Mouse (Mus musculus) kidney, postnatal 0 days (tissue): ENCODE measurements around the gene Ripor2. TPM values are rescaled to one million over a fixed set of nuclear protein-coding genes. Genes with fewer than 3 reads are reported as not detected.

Experiments used
- ATAC-seq: fragments of 200-750 bp; cut with Nextera tagmentation; replicated peaks from 2 replicates; pipeline ENCODE4 v1.8.0; 2017; ENCODE audit warnings: low read depth, moderate number of reproducible peaks, moderate TSS enrichment, moderate library complexity; ENCODE audit not compliant: low FRiP score
- DNase-seq: peaks from one replicate; pipeline ENCODE4 v3.0.0-alpha.2; 2016; ENCODE audit warnings: low spot score
- H3K27ac ChIP-seq: fragments of 300-500 bp; sonication (generic); 2 replicates; pipeline ENCODE4 v1.5.1; 2014; ENCODE audit warnings: mild to moderate bottlenecking
- H3K27me3 ChIP-seq: fragments of 300-500 bp; sonication (generic); 2 replicates; pipeline ENCODE4 v1.6.1; 2014; ENCODE audit warnings: low read length, mixed read lengths; ENCODE audit not compliant: insufficient read depth
- H3K36me3 ChIP-seq: fragments of 300-500 bp; sonication (generic); 2 replicates; pipeline ENCODE4 v1.6.1; 2014; ENCODE audit warnings: low read length, mixed read lengths; ENCODE audit not compliant: insufficient read depth
- H3K4me1 ChIP-seq: fragments of 300-500 bp; sonication (generic); replicated peaks from 2 replicates; pipeline ENCODE4 v1.6.1; 2014; ENCODE audit warnings: antibody characterized with exemption, low read length, mixed read lengths; ENCODE audit not compliant: insufficient read depth
- H3K4me2 ChIP-seq: fragments of 300-500 bp; sonication (generic); 2 replicates; pipeline ENCODE4 v1.6.1; 2014; ENCODE audit warnings: mild to moderate bottlenecking, low read length, moderate library complexity, mixed read lengths
- H3K4me3 ChIP-seq: fragments of 300-500 bp; sonication (generic); replicated peaks from 2 replicates; pipeline ENCODE4 v1.5.1; 2014; ENCODE audit warnings: low read depth, low read length
- H3K9ac ChIP-seq: fragments of 300-500 bp; sonication (generic); 2 replicates; pipeline ENCODE4 v1.6.1; 2014; ENCODE audit warnings: low read depth, low read length
- H3K9me3 ChIP-seq: fragments of 300-500 bp; sonication (generic); replicated peaks from 2 replicates; pipeline ENCODE4 v1.6.1; 2016; ENCODE audit warnings: low read length, inconsistent platforms, mixed read lengths
- CTCF ChIP-seq: IDR thresholded peaks from 2 replicates; pipeline ENCODE4 v1.5.1; 2016; ENCODE audit warnings: antibody characterized with exemption, low read depth, mild to moderate bottlenecking, moderate library complexity
- WGBS: fragments of 180-500 bp; shearing (Covaris S2); extraction: QIAGEN DNeasy Blood & Tissue Kit; methylation state at CpG from one replicate; pipeline ENCODE4 v1.1.7; 2014; 5-methylcytosine and 5-hydroxymethylcytosine counted together
- polyA plus RNA-seq: library from polyadenylated mRNA; unstranded; fragments of >200 nt; fragmentation: Nextera tagmentation; extraction: Ambion mirVana; gene quantifications from 2 replicates; pipeline ENCODE4 v1.2.1, GENCODE M21; 2015

Gene Ripor2
- polyA plus RNA-seq, 1 experiment from 2014 or later = 2.2 TPM

DNA sequence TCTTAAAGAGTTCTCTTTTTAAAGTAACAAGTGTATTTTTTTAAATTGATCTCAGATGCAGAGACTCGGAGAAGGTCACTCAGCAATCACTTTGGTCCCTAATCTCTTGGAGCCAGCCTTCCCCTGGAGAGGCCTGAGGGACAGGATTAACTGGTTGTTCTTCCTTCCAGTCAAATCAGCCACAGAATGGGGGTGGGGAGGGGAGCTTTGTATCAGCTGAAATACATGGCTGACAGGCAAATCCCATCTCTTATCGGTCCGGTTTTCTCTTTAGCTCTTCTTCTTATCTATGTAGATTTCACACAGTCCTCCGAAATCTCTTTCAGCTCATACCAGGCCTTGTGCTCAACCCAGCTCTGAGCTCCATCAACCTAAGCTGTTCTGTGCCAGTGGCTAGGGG, 48.4 kb downstream of the Ripor2 start:
- Histone ChIP-seq H3K4me1 (no peaks in the 10 kb centered on the region), H3K36me3 (no peaks in the 10 kb centered on the region), H3K27me3 (no peaks in the 10 kb centered on the region), H3K9me3 (no peaks in the 10 kb centered on the region), H3K9ac (no peak overlapping the region), H3K4me2 (no peak overlapping the region), H3K4me3 (no peak overlapping the region), H3K27ac (no peak overlapping the region)
- WGBS = 83% methylated on average over 4 of the region's 4 CpGs
- ATAC-seq (no peak), DNase-seq (no peak)
- TF ChIP-seq CTCF = no peak

- ATAC-seq = no peak
- H3K9ac ChIP-seq = no peak overlapping the region
- no peak overlapping the region for H3K4me2 ChIP-seq
- H3K4me3 ChIP-seq = no peak overlapping the region
- H3K9me3 ChIP-seq = no peaks in the 10 kb centered on the region
- H3K27ac ChIP-seq = no peak overlapping the region
- TF ChIP-seq CTCF = no peak
- WGBS = 70% methylated on average over 4 of the region's 4 CpGs
- DNase-seq = no peak
- H3K27me3 ChIP-seq = peaks cover 7% of the 10 kb centered on the region; the same call in 1 of the 2 replicates
- H3K36me3 ChIP-seq = no peaks in the 10 kb centered on the region
- H3K4me1 ChIP-seq = peaks cover 6% of the 10 kb centered on the region
These were observed 51.1 kb downstream of the Ripor2 start for GRCm38 (mm10) chr13:24632988-24633577.

DNA sequence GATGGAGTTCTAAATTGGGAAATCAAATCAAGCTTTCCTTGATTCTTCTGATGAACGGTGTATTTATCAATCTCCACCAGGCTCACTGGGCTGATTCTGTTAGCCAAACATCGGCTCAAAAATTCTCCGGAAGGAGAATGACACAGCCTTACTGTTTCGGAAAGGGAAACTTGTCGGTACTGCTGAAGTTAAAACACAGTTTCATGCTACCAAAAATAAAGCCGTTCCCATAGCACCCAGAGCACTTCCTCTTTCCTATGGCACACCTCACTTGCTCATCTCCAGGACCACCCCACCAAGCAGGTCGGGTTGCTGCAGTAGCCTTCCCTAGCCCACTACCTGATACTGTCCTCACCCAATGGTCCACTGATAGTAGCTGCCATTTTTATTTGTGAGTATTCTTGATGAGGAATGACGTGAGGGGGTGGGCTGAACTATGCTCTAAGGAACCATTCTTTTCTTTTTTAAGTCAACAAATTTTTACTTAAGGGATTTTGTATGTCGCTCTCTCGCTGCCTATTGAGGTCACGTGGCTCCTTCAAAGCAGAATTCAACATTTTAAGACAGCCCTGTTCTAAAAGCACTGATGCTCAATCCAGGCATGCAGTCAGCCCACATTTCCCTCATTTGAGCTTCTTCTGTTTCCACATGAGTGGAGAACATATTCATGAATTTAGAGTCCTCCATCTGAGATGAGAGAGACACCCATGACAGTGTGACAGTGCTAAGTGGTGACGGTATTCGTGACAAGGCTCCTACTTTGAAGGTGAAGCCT, 52.5 kb downstream of the Ripor2 start:
- ATAC-seq = no peak
- WGBS = 86% methylated on average over 13 of the region's 13 CpGs
- peaks cover 15% of the 10 kb centered on the region for H3K4me1 ChIP-seq

GRCm38 (mm10) chr13:24638371-24639214, 56.6 kb downstream of the Ripor2 start:
- Histone ChIP-seq H3K4me2 (peak overlapping the region; percentile 98), H3K27ac (no peak overlapping the region), H3K4me1 (peaks cover 19% of the 10 kb centered on the region), H3K27me3 (peaks cover 7% of the 10 kb centered on the region; the same call in 1 of the 2 replicates), H3K36me3 (no peaks in the 10 kb centered on the region), H3K9me3 (no peaks in the 10 kb centered on the region), H3K4me3 (peak overlapping the region; percentile 60), H3K9ac (peak overlapping the region; percentile 52)
- DNase-seq = no peak
- no peak for TF ChIP-seq CTCF
- ATAC-seq = peak; percentile 48
- under 1% methylated on average over 60 of the region's 66 CpGs for WGBS

More for the DNA sequence above, 52.5 kb downstream of the Ripor2 start:
- no peak for DNase-seq
- Histone ChIP-seq H3K4me2 (no peak overlapping the region), H3K9ac (no peak overlapping the region), H3K27ac (no peak overlapping the region), H3K36me3 (no peaks in the 10 kb centered on the region), H3K27me3 (peaks cover 7% of the 10 kb centered on the region; the same call in 1 of the 2 replicates), H3K4me3 (no peak overlapping the region), H3K9me3 (no peaks in the 10 kb centered on the region)
- no peak for TF ChIP-seq CTCF

DNA sequence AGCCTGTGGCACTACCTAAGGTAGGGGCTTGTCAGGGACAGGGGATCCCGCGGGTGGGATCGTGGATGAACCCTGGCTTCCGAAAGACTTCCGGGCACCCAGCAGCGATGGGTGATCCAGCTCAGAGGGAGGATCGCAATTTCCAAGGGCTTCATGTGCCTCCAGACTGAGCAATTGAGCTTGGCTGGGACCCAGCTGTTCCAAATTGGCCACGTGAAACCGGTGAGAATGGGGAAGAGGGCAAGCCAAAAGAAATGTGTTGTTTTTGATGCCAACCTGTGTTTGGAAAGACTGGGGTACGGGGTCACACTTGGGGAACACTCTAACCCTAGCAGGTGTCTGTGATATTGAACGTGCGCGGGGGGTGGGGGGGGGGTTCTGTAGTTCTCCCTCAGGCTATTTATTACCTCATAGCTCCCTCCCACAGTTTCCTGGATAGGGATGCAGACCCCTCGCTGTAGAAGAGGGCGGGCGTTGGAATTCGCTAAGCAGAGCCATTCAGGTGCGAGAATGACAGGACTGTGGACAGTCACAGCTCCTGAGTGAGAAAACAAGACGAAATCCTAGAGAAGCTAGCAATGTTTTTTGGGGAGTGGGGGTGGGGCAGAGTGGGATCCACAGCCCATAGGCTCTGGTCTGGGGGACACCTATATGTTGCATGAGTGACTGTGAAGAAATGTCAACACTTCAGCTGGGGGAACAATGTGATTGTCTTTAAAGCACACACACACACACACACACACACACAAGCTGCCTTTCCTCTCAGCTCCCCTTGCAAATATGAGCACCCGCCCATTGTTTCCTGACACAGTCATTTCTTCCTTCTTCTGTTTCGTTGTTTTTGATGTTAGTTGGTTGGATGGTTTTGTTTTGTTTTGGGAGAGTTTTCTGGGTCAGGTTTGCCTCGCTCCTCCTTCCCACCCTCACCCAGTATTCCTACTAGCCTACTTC, 57.5 kb downstream of the Ripor2 start:
- no peaks in the 10 kb centered on the region for H3K9me3 ChIP-seq
- H3K27ac ChIP-seq = no peak overlapping the region
- 0 out of 2 replicates have a peak, but pooled peaks have one; percentile 29 for ATAC-seq
- peak overlapping the region; percentile 98 for H3K4me2 ChIP-seq
- H3K36me3 ChIP-seq = no peaks in the 10 kb centered on the region
- 9% methylated on average over 22 of the region's 22 CpGs for WGBS
- peak overlapping the region; percentile 60 for H3K4me3 ChIP-seq
- H3K27me3 ChIP-seq = peaks cover 7% of the 10 kb centered on the region; the same call in 1 of the 2 replicates
- DNase-seq = no peak
- peak overlapping the region; percentile 52; the same call in 1 of the 2 replicates for H3K9ac ChIP-seq
- H3K4me1 ChIP-seq = peaks cover 19% of the 10 kb centered on the region
- no peak for TF ChIP-seq CTCF
